Mouse (Mus musculus): Measurements from ENCODE around the gene Plcb1. TPM values are rescaled to one million over a fixed set of nuclear protein-coding genes. Genes with fewer than 3 reads are reported as not detected.
"Not testable (repeated sequence)": the region's sequence is repeated elsewhere in the genome, so short reads cannot be mapped to it uniquely, and the experiment has no call there.

The Plcb1 gene
- polyA plus RNA-seq, 1 experiment from 2014 or later, result 3.2 TPM

- no peak overlapping the region for H3K4me2 ChIP-seq (ENCODE audit: low read depth, low read length)
- 88% methylated on average over 1 of the region's 1 CpGs for WGBS
- no peaks in the 10 kb centered on the region for H3K27me3 ChIP-seq (ENCODE audit: control insufficient read depth, insufficient read depth, low read length)
- H3K36me3 ChIP-seq (ENCODE audit: control insufficient read depth, insufficient read depth), result no peaks in the 10 kb centered on the region
- H3K9ac ChIP-seq (ENCODE audit: low read length), result no peak overlapping the region
- no peaks in the 10 kb centered on the region for H3K9me3 ChIP-seq (replicated peaks; ENCODE audit: control insufficient read depth, low read length)
- H3K27ac ChIP-seq (ENCODE audit: low read length), result no peak overlapping the region
- H3K4me3 ChIP-seq (ENCODE audit: low read length), result no peak overlapping the region
- no peak for ATAC-seq (replicated peaks; ENCODE audit: extremely low read depth, insufficient read depth, low FRiP score)
- H3K4me1 ChIP-seq (ENCODE audit: control insufficient read depth, insufficient read depth, low read length), result no peaks in the 10 kb centered on the region
Measured at GRCm38 (mm10) chr2:135007134-135007533, 221.3 kb downstream of the Plcb1 start.

GRCm38 (mm10) chr2:135007885-135008284 is 222.0 kb downstream of the Plcb1 start:
- not testable (repeated sequence) for H3K9ac ChIP-seq (ENCODE audit: low read length); H3K4me2 ChIP-seq (ENCODE audit: low read depth, low read length); H3K36me3 ChIP-seq (ENCODE audit: control insufficient read depth, insufficient read depth); H3K4me3 ChIP-seq (ENCODE audit: low read length); H3K9me3 ChIP-seq (replicated peaks; ENCODE audit: control insufficient read depth, low read length); H3K4me1 ChIP-seq (ENCODE audit: control insufficient read depth, insufficient read depth, low read length); H3K27me3 ChIP-seq (ENCODE audit: control insufficient read depth, insufficient read depth, low read length); H3K27ac ChIP-seq (ENCODE audit: low read length); ATAC-seq (replicated peaks; ENCODE audit: extremely low read depth, insufficient read depth, low FRiP score)
- WGBS, result 96% methylated on average over 2 of the region's 2 CpGs

- no peak for ATAC-seq (replicated peaks; ENCODE audit: extremely low read depth, insufficient read depth, low FRiP score)
- Histone ChIP-seq H3K27me3 (ENCODE audit: control insufficient read depth, insufficient read depth, low read length) (no peaks in the 10 kb centered on the region), H3K9me3 (replicated peaks; ENCODE audit: control insufficient read depth, low read length) (no peaks in the 10 kb centered on the region), H3K4me1 (ENCODE audit: control insufficient read depth, insufficient read depth, low read length) (no peaks in the 10 kb centered on the region), H3K4me2 (ENCODE audit: low read depth, low read length) (no peak overlapping the region), H3K27ac (ENCODE audit: low read length) (no peak overlapping the region), H3K9ac (ENCODE audit: low read length) (no peak overlapping the region), H3K36me3 (ENCODE audit: control insufficient read depth, insufficient read depth) (no peaks in the 10 kb centered on the region), H3K4me3 (ENCODE audit: low read length) (no peak overlapping the region)
- 83% methylated on average over 8 of the region's 8 CpGs for WGBS
Measured at GRCm38 (mm10) chr2:135010371-135010770, 224.5 kb downstream of the Plcb1 start.

- Histone ChIP-seq H3K4me2 (ENCODE audit: low read depth, low read length) (no peak overlapping the region), H3K27me3 (ENCODE audit: control insufficient read depth, insufficient read depth, low read length) (no peaks in the 10 kb centered on the region), H3K27ac (ENCODE audit: low read length) (no peak overlapping the region), H3K4me3 (ENCODE audit: low read length) (no peak overlapping the region), H3K9ac (ENCODE audit: low read length) (no peak overlapping the region), H3K9me3 (replicated peaks; ENCODE audit: control insufficient read depth, low read length) (no peaks in the 10 kb centered on the region), H3K4me1 (ENCODE audit: control insufficient read depth, insufficient read depth, low read length) (no peaks in the 10 kb centered on the region), H3K36me3 (ENCODE audit: control insufficient read depth, insufficient read depth) (no peaks in the 10 kb centered on the region)
- 59% methylated on average over 6 of the region's 6 CpGs for whole genome bisulfite sequencing
- ATAC-seq (replicated peaks; ENCODE audit: extremely low read depth, insufficient read depth, low FRiP score), result no peak
Measured at GRCm38 (mm10) chr2:135015501-135015900, 229.6 kb downstream of the Plcb1 start.

GRCm38 (mm10) chr2:135018275-135018674 is 232.4 kb downstream of the Plcb1 start:
- Histone ChIP-seq H3K4me2 (ENCODE audit: low read depth, low read length) (no peak overlapping the region), H3K9ac (ENCODE audit: low read length) (no peak overlapping the region), H3K27ac (ENCODE audit: low read length) (no peak overlapping the region), H3K9me3 (replicated peaks; ENCODE audit: control insufficient read depth, low read length) (no peaks in the 10 kb centered on the region), H3K4me3 (ENCODE audit: low read length) (no peak overlapping the region), H3K4me1 (ENCODE audit: control insufficient read depth, insufficient read depth, low read length) (no peaks in the 10 kb centered on the region), H3K27me3 (ENCODE audit: control insufficient read depth, insufficient read depth, low read length) (no peaks in the 10 kb centered on the region), H3K36me3 (ENCODE audit: control insufficient read depth, insufficient read depth) (no peaks in the 10 kb centered on the region)
- no peak for ATAC-seq (replicated peaks; ENCODE audit: extremely low read depth, insufficient read depth, low FRiP score)
- WGBS, result 52% methylated on average over 1 of the region's 1 CpGs

- H3K4me2 ChIP-seq (ENCODE audit: low read depth, low read length), result no peak overlapping the region
- ATAC-seq (replicated peaks; ENCODE audit: extremely low read depth, insufficient read depth, low FRiP score), result no peak
- WGBS, result 72% methylated on average over 2 of the region's 2 CpGs
Measured at GRCm38 (mm10) chr2:135018708-135019107, 232.8 kb downstream of the Plcb1 start.

GRCm38 (mm10) chr2:135019588-135019987 is 233.7 kb downstream of the Plcb1 start:
- Histone ChIP-seq H3K27ac (ENCODE audit: low read length) (no peak overlapping the region), H3K9ac (ENCODE audit: low read length) (no peak overlapping the region), H3K4me3 (ENCODE audit: low read length) (no peak overlapping the region), H3K9me3 (replicated peaks; ENCODE audit: control insufficient read depth, low read length) (no peaks in the 10 kb centered on the region), H3K4me2 (ENCODE audit: low read depth, low read length) (no peak overlapping the region), H3K36me3 (ENCODE audit: control insufficient read depth, insufficient read depth) (no peaks in the 10 kb centered on the region), H3K4me1 (ENCODE audit: control insufficient read depth, insufficient read depth, low read length) (no peaks in the 10 kb centered on the region), H3K27me3 (ENCODE audit: control insufficient read depth, insufficient read depth, low read length) (no peaks in the 10 kb centered on the region)
- no peak for ATAC-seq (replicated peaks; ENCODE audit: extremely low read depth, insufficient read depth, low FRiP score)
- 48% methylated on average over 1 of the region's 1 CpGs for WGBS

More at GRCm38 (mm10) chr2:135018708-135019107, 232.8 kb downstream of the Plcb1 start:
- Histone ChIP-seq H3K27ac (ENCODE audit: low read length) (no peak overlapping the region), H3K4me1 (ENCODE audit: control insufficient read depth, insufficient read depth, low read length) (no peaks in the 10 kb centered on the region), H3K4me3 (ENCODE audit: low read length) (no peak overlapping the region), H3K9me3 (replicated peaks; ENCODE audit: control insufficient read depth, low read length) (no peaks in the 10 kb centered on the region), H3K36me3 (ENCODE audit: control insufficient read depth, insufficient read depth) (no peaks in the 10 kb centered on the region), H3K9ac (ENCODE audit: low read length) (no peak overlapping the region), H3K27me3 (ENCODE audit: control insufficient read depth, insufficient read depth, low read length) (no peaks in the 10 kb centered on the region)

GRCm38 (mm10) chr2:135029288-135029687 is 243.4 kb downstream of the Plcb1 start:
- H3K27ac ChIP-seq (ENCODE audit: low read length), result no peak overlapping the region
- H3K9ac ChIP-seq (ENCODE audit: low read length), result no peak overlapping the region
- ATAC-seq (replicated peaks; ENCODE audit: extremely low read depth, insufficient read depth, low FRiP score), result no peak; the same call in 1 of the 2 replicates
- H3K36me3 ChIP-seq (ENCODE audit: control insufficient read depth, insufficient read depth), result no peaks in the 10 kb centered on the region
- WGBS, result 66% methylated on average over 5 of the region's 5 CpGs
- H3K27me3 ChIP-seq (ENCODE audit: control insufficient read depth, insufficient read depth, low read length), result no peaks in the 10 kb centered on the region
- H3K4me1 ChIP-seq (ENCODE audit: control insufficient read depth, insufficient read depth, low read length), result no peaks in the 10 kb centered on the region
- H3K4me3 ChIP-seq (ENCODE audit: low read length), result no peak overlapping the region
- no peaks in the 10 kb centered on the region for H3K9me3 ChIP-seq (replicated peaks; ENCODE audit: control insufficient read depth, low read length)
- no peak overlapping the region for H3K4me2 ChIP-seq (ENCODE audit: low read depth, low read length)

- Histone ChIP-seq H3K4me2 (ENCODE audit: low read depth, low read length) (no peak overlapping the region), H3K9ac (ENCODE audit: low read length) (no peak overlapping the region), H3K4me1 (ENCODE audit: control insufficient read depth, insufficient read depth, low read length) (no peaks in the 10 kb centered on the region), H3K27me3 (ENCODE audit: control insufficient read depth, insufficient read depth, low read length) (no peaks in the 10 kb centered on the region), H3K36me3 (ENCODE audit: control insufficient read depth, insufficient read depth) (no peaks in the 10 kb centered on the region), H3K9me3 (replicated peaks; ENCODE audit: control insufficient read depth, low read length) (no peaks in the 10 kb centered on the region), H3K27ac (ENCODE audit: low read length) (peak overlapping the region; percentile 31; the same call in 1 of the 2 replicates), H3K4me3 (ENCODE audit: low read length) (no peak overlapping the region)
- WGBS, result 30% methylated on average over 6 of the region's 6 CpGs
- peak; percentile 41 for ATAC-seq (replicated peaks; ENCODE audit: extremely low read depth, insufficient read depth, low FRiP score)
Measured at GRCm38 (mm10) chr2:135029700-135030099, 243.8 kb downstream of the Plcb1 start.

Data from heart, embryonic 16.5 days (tissue).